Mouse (Mus musculus): ENCODE measurements around the gene Gmcl1. TPM values are rescaled to one million over a fixed set of nuclear protein-coding genes. Genes with fewer than 3 reads are reported as not detected.

Gene Gmcl1
- polyA plus RNA-seq, 3 experiments from 2014 or later, result 11.9 to 15.7 (median 13.4) TPM

- ATAC-seq, result peak; percentile 18
Observed at GRCm38 (mm10) chr6:86732276-86733173, 658 bp downstream of the Gmcl1 start.

GRCm38 (mm10) chr6:86728711-86729110 is 4.5 kb downstream of the Gmcl1 start:
- no peak for ATAC-seq

DNA sequence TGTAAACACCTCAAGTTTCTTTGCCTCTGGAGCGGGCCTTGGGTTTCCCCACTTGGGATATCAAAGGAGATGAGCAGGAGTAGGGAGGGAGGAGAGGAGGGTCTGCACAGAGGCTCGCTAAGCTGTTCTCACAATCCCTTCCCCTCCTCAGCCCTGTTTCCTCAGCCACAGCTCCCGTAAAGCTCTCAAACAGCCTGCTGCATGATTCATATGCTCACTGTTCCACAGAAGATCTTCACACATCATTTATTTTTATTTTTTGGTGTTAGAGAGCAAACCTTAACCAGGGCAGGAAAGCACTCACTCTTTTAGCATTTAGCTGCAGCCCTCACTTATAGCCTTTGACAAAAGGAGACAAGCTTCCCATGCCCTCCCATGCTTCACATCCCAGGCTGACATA is 11.2 kb downstream of the Gmcl1 start:
- ATAC-seq, result no peak

- no peak for ATAC-seq
Observed at GRCm38 (mm10) chr6:86708072-86708774, 25.0 kb downstream of the Gmcl1 start.

GRCm38 (mm10) chr6:86702577-86702976 is 30.6 kb downstream of the Gmcl1 start:
- no peak for ATAC-seq

DNA sequence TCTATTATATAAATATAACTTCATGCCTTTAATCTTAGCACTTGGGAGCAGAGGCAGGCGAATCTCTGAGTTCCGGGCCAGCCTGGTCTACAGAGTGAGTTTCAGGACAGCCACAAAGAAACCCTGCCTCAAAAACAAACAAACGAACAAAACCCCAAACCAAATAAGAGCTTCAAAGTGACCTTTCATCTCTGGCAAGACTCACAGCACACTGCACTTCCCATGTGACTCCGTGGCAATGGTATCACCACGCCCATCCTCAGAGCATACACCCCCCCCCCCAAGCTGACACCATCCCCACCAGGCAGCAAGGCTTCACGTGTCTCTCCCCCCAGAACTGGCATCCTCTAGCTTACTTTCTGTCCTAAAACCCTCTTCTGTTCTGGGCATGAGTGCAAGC is 35.3 kb downstream of the Gmcl1 start:
- ATAC-seq, result no peak

GRCm38 (mm10) chr6:86696213-86696612 is 37.0 kb downstream of the Gmcl1 start:
- no peak for ATAC-seq

DNA sequence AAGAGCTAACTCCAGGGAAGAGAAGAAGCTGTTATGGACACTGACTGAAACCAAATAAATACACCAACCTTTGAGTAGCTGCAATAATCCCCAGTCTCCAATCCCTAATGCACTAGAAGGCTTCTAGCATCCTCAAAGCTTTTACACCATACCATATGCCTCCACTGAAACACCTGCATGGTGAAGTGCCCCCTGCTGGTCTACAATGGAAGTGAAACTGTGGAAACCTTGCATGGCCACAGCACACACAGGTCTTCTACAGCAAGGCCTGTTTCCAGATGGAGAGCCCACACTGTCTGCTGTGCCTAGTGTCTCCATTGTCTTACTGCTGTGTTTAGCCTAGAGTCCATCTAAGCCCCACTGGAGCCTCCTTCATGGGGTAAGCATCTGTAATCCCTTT is 38.7 kb downstream of the Gmcl1 start:
- ATAC-seq, result peak; percentile 73

GRCm38 (mm10) chr6:86689671-86690070 is 43.5 kb downstream of the Gmcl1 start:
- no peak for ATAC-seq

DNA sequence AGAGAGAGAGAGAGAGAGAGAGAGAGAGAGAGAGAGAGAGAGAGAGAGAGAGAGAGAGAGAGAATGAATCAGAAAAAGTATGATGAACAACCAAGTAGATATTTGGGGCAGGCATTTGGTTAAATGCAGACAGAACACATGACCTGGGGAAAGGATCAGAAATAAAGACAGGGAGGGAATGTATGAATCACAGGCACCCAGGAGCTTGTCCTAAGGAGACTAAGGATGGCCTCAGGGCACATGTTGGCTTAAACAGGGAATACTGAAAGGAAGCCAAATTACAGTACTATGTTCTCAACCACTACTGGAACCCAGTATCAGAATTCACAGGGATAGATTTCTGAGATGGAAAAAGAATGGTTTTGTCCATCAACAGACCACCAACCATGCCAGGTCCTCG is 46.2 kb downstream of the Gmcl1 start:
- no peak for ATAC-seq

GRCm38 (mm10) chr6:86684655-86685011 is 48.5 kb downstream of the Gmcl1 start:
- no peak for ATAC-seq

GRCm38 (mm10) chr6:86683872-86684654 is 49.1 kb downstream of the Gmcl1 start, which contains the start of gene Snrnp27:
Snrnp27 (minus strand) TSS chr6:86684522.
- peak; percentile 95 for ATAC-seq

DNA sequence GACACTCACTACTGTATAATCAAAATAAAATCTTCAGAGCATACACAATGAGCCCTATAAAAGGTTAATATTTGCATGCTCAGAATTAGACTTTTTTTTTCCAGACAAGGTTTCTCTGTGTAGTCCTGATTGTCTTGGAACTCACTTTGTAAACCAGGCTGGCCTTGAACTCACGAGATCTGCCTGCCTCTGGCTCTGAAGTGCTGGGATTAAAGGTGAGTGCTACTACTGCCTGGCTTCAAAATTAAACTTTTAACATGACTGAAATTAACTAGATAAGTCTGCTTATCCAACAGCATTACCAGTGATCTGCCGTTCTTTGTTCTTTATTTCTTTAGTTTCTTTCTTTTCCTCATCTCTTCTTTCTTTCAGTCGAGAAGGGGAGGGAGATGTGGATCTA is 51.9 kb downstream of the Gmcl1 start:
- ATAC-seq, result no peak

DNA sequence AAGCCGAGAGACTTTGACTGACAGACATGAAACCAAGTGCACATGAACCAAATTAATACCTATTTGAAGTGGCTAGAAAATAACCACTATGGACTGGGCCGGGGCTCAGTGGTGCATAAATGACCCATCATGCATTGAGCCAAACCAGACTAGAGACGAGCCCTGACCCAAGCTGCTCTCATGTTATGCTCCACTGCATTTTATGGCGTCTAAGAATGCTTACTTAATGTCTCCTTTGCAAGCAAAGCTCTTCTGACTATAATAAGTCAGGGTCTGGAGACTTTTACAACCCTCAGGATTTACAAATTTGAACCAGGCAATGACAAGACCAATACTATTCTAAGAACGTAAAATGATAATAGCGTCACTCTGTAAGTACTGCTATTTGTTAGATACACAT is 54.8 kb downstream of the Gmcl1 start:
- no peak for ATAC-seq

GRCm38 (mm10) chr6:86670873-86671272 is 62.3 kb downstream of the Gmcl1 start:
- peak; percentile 12 for ATAC-seq

DNA sequence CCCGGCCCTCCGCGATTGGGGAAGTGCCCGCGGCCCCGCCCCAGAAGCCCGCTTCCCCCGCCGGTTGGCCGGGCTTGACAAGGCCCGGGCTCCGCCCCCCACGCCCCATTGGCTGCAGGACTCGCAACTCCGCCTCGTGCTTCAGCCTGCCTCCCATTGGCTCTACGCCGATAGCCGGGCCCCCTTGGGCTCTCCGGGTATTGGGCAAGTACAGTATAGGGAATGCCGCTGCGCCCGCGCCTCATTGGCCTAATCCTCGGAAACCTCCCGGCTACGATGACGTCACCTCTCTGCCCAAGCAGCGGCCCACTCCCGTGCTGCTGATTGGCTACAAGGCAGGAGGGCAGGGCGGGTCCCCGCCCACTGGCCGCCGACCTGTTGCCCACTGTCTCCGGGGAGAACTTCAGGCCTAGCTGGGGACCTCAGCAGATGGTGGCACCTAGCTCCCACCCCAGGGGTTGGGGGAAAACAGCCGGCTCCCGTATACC is 63.9 kb downstream of the Gmcl1 start:
- peak; percentile 93 for ATAC-seq

- no peak for ATAC-seq
Observed at GRCm38 (mm10) chr6:86668580-86669239, 64.5 kb downstream of the Gmcl1 start, which contains the start of gene Mxd1. Mxd1 (minus strand) TSS chr6:86669161.

GRCm38 (mm10) chr6:86667061-86667460 is 66.1 kb downstream of the Gmcl1 start:
- ATAC-seq, result no peak

- ATAC-seq, result no peak
Observed at GRCm38 (mm10) chr6:86665560-86666307, 67.4 kb downstream of the Gmcl1 start.

DNA sequence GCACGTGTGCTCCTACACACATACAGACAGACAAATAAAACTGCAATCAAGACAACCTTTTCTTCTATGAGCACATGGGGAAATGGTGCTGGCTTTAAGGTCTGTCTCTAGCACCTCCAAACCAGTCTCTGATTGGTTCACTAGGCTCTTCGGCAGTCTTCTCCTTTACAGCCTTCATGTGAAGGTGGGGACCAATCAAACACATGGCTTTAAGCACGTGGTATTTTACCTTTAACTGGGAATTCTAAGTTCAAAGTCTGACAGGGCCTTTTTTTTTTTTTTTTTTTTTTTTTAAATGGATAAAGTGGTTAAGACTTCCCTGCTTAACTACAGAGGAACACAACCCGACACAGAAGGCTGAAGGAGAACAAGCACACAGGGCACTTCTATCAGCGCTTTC is 68.1 kb downstream of the Gmcl1 start:
- ATAC-seq, result no peak

GRCm38 (mm10) chr6:86660161-86660877 is 72.9 kb downstream of the Gmcl1 start:
- no peak for ATAC-seq
